Mouse (Mus musculus) cerebellum, adult 18-20 months (tissue): ENCODE data around the gene Cend1.

Source experiments
- DNase-seq, 2 experiments: peaks; one replicate each; pipeline ENCODE4 v3.0.0; 2021

Cend1 gene

DNA sequence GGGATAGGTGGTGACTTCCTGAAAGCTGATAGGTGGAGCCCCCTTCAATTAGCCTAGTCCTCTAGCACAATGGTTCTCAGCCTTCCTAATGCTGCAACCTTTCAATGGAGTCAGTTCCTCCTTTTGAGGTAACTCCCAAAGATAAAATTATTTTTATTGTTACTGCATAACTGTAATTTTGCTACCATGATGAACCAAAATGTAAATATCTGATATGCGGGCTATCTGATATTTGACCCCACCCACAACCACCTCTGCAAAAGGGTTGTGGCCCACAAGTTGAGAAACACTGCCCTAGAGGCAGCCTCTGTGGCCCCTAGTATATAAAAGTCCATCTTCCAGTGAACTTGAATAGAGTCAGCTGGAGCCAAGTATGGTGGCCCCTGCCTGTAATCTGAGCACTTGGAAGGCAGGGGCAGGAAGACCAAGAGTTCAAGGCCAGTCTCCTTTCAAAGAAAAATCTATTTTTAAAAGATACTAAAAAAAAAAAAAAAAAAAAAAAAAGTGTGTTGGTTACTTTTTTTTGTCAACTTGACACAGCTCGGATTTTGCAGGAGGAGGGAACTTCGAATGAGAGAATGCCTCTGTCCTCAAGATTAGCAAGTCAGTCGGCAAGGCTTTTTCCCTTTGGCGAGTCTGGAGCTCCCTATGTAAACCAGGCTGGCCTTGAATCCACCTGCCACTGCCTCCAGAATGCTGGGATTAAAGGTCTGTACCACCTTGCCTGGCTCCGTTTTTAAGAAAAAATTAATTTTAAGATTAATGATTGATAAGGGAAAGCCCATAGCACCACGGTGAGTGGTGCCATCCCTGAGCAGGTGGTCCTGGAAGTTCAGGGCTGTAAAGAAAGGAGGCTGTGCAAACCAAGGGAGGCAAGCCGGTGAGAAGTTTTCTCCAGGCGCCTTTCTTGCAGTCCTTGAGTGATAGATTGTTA is 38.7 kb downstream of the Cend1 start:
- no peak for DNase-seq

DNA sequence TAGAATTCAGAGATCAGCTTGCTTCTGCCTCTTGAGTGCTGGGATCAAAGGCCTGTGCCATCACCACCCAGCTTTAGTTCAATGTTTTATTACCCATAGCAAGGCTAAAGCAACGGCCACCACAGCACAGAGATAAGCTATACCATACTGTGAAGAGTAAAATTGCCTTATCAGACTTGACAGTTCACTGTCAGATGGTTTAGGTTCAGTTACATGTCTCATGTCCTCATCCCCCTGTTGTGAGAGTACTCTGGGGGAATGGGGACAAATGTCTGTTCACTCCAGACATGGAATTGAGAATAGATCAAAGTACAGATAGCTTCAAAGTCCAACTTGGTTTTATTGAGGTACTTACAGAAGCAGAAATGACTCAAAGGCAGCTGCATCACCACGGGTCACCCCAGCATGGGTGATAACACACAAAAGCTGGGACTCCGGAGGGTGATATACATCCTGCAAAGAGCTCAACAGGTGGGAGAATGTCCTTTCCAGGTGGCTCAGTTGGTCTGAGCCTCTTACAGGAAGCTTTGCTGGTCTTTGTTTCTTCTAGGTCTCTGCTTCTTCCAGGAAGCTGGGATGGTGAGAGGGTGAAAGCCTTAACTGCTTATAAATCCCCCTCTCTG is 40.7 kb downstream of the Cend1 start:
- no peak for DNase-seq

DNA sequence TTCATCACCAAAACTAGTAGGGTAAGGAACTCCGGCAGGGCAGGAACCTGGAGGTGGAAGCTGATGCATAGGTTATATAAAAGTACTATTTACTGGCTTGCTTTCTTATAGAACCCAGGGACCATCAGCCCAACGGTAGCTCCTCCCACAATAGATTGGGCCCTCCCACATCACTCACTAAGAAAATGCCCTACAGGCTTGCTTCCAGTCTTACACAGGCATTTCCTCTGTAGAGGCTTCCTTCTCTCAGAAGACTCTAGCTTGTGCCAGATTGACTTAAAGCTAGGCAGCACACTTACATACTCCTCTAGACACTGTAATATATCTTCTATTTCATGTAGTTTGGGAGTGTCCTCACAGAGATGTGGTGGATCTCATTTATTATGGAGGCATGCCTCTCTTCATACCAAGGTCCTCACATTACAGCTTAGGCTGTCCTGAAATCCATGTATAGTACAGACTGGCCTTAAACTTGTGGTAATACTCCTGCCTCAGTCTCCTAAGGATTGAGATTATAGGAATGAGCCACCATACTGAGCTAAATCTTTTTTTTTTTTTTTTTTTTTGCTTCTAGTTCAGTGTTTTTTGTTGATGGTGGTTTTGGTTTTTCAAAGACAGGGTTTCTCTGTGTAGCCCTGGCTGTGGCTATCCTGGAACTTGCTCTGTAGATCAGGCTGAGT is 41.3 kb downstream of the Cend1 start:
- no peak for DNase-seq

DNA sequence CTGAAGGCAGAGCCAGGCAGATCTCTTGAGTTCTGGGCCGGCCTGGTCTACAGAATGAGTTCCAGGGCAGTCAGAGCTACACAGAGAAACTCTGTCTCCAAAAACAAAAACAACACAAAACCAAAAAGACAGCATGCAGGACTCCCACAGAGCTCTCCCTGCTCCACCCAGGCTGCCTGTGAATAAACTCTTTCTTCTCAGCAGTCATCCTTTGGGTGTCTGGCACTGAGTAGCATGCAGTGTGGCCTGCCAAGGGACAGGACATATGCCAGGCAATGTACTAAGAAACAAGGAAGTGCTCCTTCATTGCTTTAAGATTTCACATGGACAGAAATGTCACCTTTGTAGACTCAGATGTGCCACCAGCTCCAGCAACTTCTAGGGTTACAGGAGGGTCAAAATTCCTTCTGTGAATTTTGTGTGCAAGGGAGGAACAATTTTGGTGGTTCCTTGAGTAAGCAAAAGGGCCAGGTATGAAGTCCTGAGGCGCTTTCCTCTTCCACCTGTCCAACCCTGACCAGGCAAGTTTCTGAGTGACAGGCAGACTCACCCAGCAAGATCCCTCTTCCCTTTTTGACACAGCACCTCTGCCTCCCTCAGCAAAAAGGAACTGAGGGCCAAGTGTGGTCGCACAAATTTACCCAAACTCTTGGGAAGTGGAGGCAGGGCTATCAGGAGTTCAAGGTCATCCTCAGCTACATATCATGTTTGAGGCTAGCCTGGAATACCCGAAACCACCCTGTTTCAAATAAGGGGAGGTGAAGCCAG is 48.0 kb downstream of the Cend1 start:
- no peak for DNase-seq

DNA sequence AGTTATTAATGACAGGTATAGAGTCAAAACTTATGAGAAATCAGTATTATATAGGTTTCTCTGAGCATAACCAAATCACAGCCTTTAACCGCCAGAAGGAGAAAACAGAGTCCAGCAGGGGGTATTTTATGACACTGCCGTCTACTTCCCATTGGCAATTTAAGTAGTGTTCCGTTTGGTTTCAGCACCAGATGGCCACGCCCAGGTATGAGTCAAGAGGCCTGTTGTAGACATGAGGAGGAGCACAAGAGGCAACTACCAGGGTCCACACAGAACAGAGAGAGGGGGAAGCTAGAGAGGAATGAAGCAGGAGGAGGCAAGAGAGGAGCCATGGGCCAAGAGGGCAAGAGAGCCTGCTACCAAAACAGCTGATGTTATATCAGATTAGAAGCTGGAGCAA is 49.7 kb downstream of the Cend1 start:
- no peak for DNase-seq
